Mouse (Mus musculus) kidney, embryonic 14.5 days (tissue): ENCODE data around the gene Espn. TPM values are rescaled to one million over a fixed set of nuclear protein-coding genes. Genes with fewer than 3 reads are reported as not detected.
A peak's percentile ranks its signal among the peaks of the same experiment; 100 is the strongest.

ENCODE experiments used
- ATAC-seq: fragments of 200-750 bp; cut with Nextera tagmentation; 2 replicates; pipeline ENCODE4 v1.8.0; 2017; ENCODE audit warnings: moderate number of reproducible peaks, mild to moderate bottlenecking, moderate TSS enrichment, moderate library complexity; ENCODE audit not compliant: low FRiP score, low TSS enrichment
- H3K27ac ChIP-seq: fragments of 300-500 bp; sonication (generic); 2 replicates; pipeline ENCODE4 v1.5.1; 2014; ENCODE audit warnings: low read depth, mild to moderate bottlenecking, low read length, moderate library complexity, mixed read lengths
- H3K27me3 ChIP-seq: fragments of 300-500 bp; sonication (generic); 2 replicates; pipeline ENCODE4 v1.6.1; 2014; ENCODE audit warnings: mild to moderate bottlenecking, low read length; ENCODE audit not compliant: control insufficient read depth, insufficient read depth
- H3K36me3 ChIP-seq: fragments of 300-500 bp; sonication (generic); 2 replicates; pipeline ENCODE4 v1.6.1; 2014; ENCODE audit warnings: low read length, mixed read lengths; ENCODE audit not compliant: control insufficient read depth, insufficient read depth
- H3K4me1 ChIP-seq: fragments of 300-500 bp; sonication (generic); 2 replicates; pipeline ENCODE4 v1.6.1; 2014; ENCODE audit warnings: low read length, mixed read lengths; ENCODE audit not compliant: control insufficient read depth, insufficient read depth
- H3K4me2 ChIP-seq: fragments of 300-500 bp; sonication (generic); replicated peaks from 2 replicates; pipeline ENCODE4 v1.6.1; 2014; ENCODE audit warnings: low read depth, mild to moderate bottlenecking, low read length
- H3K4me3 ChIP-seq: fragments of 300-500 bp; sonication (generic); 2 replicates; pipeline ENCODE4 v1.5.1; 2014; ENCODE audit warnings: mild to moderate bottlenecking, low read length
- H3K9ac ChIP-seq: fragments of 300-500 bp; sonication (generic); 2 replicates; pipeline ENCODE4 v1.6.1; 2014; ENCODE audit warnings: low read depth, mild to moderate bottlenecking, low read length, moderate library complexity
- H3K9me3 ChIP-seq: fragments of 300-500 bp; sonication (generic); 2 replicates; pipeline ENCODE4 v1.6.1; 2016; ENCODE audit warnings: low read length; ENCODE audit not compliant: control insufficient read depth
- WGBS: fragments of 180-500 bp; shearing (Covaris S2); extraction: QIAGEN DNeasy Blood & Tissue Kit; methylation state at CpG from one replicate; pipeline ENCODE4 v1.1.7; 2014; 5-methylcytosine and 5-hydroxymethylcytosine counted together
- polyA plus RNA-seq: library from polyadenylated mRNA; unstranded; fragments of >200 nt; fragmentation: Nextera tagmentation; extraction: Ambion mirVana; gene quantifications from 2 replicates; pipeline ENCODE4 v1.2.1, GENCODE M21; 2014

Gene Espn
- polyA plus RNA-seq, 1 experiment from 2014 or later = 36.1 TPM

- 45% methylated on average over 10 of the region's 10 CpGs for WGBS
- ATAC-seq = 0 out of 2 replicates have a peak, but pooled peaks have one; percentile 1
- H3K4me2 ChIP-seq = no peak overlapping the region
- peak overlapping the region; percentile 69; the same call in 1 of the 2 replicates for H3K27ac ChIP-seq
- peaks cover 26% of the 10 kb centered on the region for H3K4me1 ChIP-seq
- H3K36me3 ChIP-seq = no peaks in the 10 kb centered on the region
- no peaks in the 10 kb centered on the region for H3K9me3 ChIP-seq
- no peak overlapping the region for H3K4me3 ChIP-seq
- H3K27me3 ChIP-seq = peaks cover 4% of the 10 kb centered on the region
- H3K9ac ChIP-seq = no peak overlapping the region
Measured at GRCm38 (mm10) chr4:152145473-152145872, 6.7 kb downstream of the Espn start.

GRCm38 (mm10) chr4:152143632-152144031, 8.5 kb downstream of the Espn start:
- Histone ChIP-seq H3K36me3 (no peaks in the 10 kb centered on the region), H3K9me3 (no peaks in the 10 kb centered on the region), H3K4me2 (no peak overlapping the region), H3K27me3 (peaks cover 7% of the 10 kb centered on the region), H3K9ac (no peak overlapping the region), H3K4me3 (no peak overlapping the region), H3K27ac (no peak overlapping the region), H3K4me1 (peaks cover 30% of the 10 kb centered on the region)
- 42% methylated on average over 1 of the region's 1 CpGs for WGBS
- ATAC-seq = no peak

GRCm38 (mm10) chr4:152141521-152142135, 10.5 kb downstream of the Espn start:
- ATAC-seq = no peak
- no peak overlapping the region for H3K27ac ChIP-seq
- peaks cover 25% of the 10 kb centered on the region for H3K4me1 ChIP-seq
- no peak overlapping the region for H3K4me2 ChIP-seq
- H3K9ac ChIP-seq = no peak overlapping the region
- 81% methylated on average over 8 of the region's 8 CpGs for WGBS
- H3K36me3 ChIP-seq = no peaks in the 10 kb centered on the region
- H3K27me3 ChIP-seq = peaks cover 7% of the 10 kb centered on the region
- no peak overlapping the region for H3K4me3 ChIP-seq
- no peaks in the 10 kb centered on the region for H3K9me3 ChIP-seq

GRCm38 (mm10) chr4:152140441-152140840, 11.7 kb downstream of the Espn start:
- Histone ChIP-seq H3K4me3 (no peak overlapping the region), H3K36me3 (no peaks in the 10 kb centered on the region), H3K9ac (no peak overlapping the region), H3K4me2 (no peak overlapping the region), H3K4me1 (peaks cover 14% of the 10 kb centered on the region; the same call in 1 of the 2 replicates), H3K27ac (no peak overlapping the region), H3K9me3 (no peaks in the 10 kb centered on the region), H3K27me3 (peaks cover 7% of the 10 kb centered on the region)
- no peak for ATAC-seq
- WGBS = 29% methylated on average over 6 of the region's 6 CpGs

GRCm38 (mm10) chr4:152138497-152139260, 13.5 kb downstream of the Espn start:
- WGBS = 4% methylated on average over 51 of the region's 51 CpGs
- Histone ChIP-seq H3K4me3 (peak overlapping the region; percentile 49), H3K27ac (0 out of 2 replicates have a peak overlapping the region, but pooled peaks have one; percentile 11), H3K9me3 (no peaks in the 10 kb centered on the region), H3K9ac (peak overlapping the region; percentile 23; the same call in 1 of the 2 replicates), H3K4me1 (peaks cover 10% of the 10 kb centered on the region; the same call in 1 of the 2 replicates), H3K36me3 (no peaks in the 10 kb centered on the region), H3K4me2 (peak overlapping the region; percentile 77), H3K27me3 (peaks cover 13% of the 10 kb centered on the region)
- ATAC-seq = peak; percentile 84

GRCm38 (mm10) chr4:152136876-152137250, 15.3 kb downstream of the Espn start:
- H3K27me3 ChIP-seq = peaks cover 28% of the 10 kb centered on the region
- WGBS = 98% methylated on average over 2 of the region's 2 CpGs
- ATAC-seq = no peak
- no peaks in the 10 kb centered on the region for H3K9me3 ChIP-seq
- H3K36me3 ChIP-seq = no peaks in the 10 kb centered on the region
- H3K4me3 ChIP-seq = no peak overlapping the region
- H3K9ac ChIP-seq = no peak overlapping the region
- H3K27ac ChIP-seq = no peak overlapping the region
- peaks cover 20% of the 10 kb centered on the region for H3K4me1 ChIP-seq
- H3K4me2 ChIP-seq = no peak overlapping the region

- no peak for ATAC-seq
- no peak overlapping the region for H3K27ac ChIP-seq
- WGBS = 31% methylated on average over 6 of the region's 6 CpGs
- no peak overlapping the region for H3K9ac ChIP-seq
- no peaks in the 10 kb centered on the region for H3K36me3 ChIP-seq
- H3K27me3 ChIP-seq = peaks cover 34% of the 10 kb centered on the region
- H3K9me3 ChIP-seq = no peaks in the 10 kb centered on the region
- H3K4me1 ChIP-seq = peaks cover 22% of the 10 kb centered on the region
- H3K4me3 ChIP-seq = no peak overlapping the region
- no peak overlapping the region for H3K4me2 ChIP-seq
Measured at GRCm38 (mm10) chr4:152136112-152136875, 15.9 kb downstream of the Espn start.

GRCm38 (mm10) chr4:152135363-152135762, 16.8 kb downstream of the Espn start:
- H3K4me2 ChIP-seq = no peak overlapping the region
- no peaks in the 10 kb centered on the region for H3K9me3 ChIP-seq
- peaks cover 40% of the 10 kb centered on the region for H3K27me3 ChIP-seq
- no peaks in the 10 kb centered on the region for H3K36me3 ChIP-seq
- no peak for ATAC-seq
- H3K9ac ChIP-seq = no peak overlapping the region
- H3K4me1 ChIP-seq = peaks cover 30% of the 10 kb centered on the region
- H3K27ac ChIP-seq = no peak overlapping the region
- 79% methylated on average over 12 of the region's 12 CpGs for WGBS
- H3K4me3 ChIP-seq = no peak overlapping the region
